Mouse (Mus musculus): Measurements from ENCODE around the gene Gm11238. TPM values are rescaled to one million over a fixed set of nuclear protein-coding genes. Genes with fewer than 3 reads are reported as not detected.
"Not testable (repeated sequence)": the region's sequence is repeated elsewhere in the genome, so short reads cannot be mapped to it uniquely, and the experiment has no call there.

Gene Gm11238
- not detected in 2 replicates for polyA plus RNA-seq (2015; fragmentation: Nextera tagmentation; extraction: Ambion mirVana)

- not testable (repeated sequence) for H3K4me1 ChIP-seq; H3K4me3 ChIP-seq; H3K36me3 ChIP-seq; H3K9me3 ChIP-seq; H3K27ac ChIP-seq; H3K27me3 ChIP-seq; ATAC-seq (ENCODE audit: borderline replicate concordance, extremely low read depth, low FRiP score, low TSS enrichment); H3K9ac ChIP-seq; H3K4me2 ChIP-seq
- WGBS = no CpG with 5 or more reads among the region's 3 CpGs
Observed at GRCm38 (mm10) chr4:73607581-73607980, at the start of gene Gm11238. Gene Gm11238 (plus strand): TSS chr4:73607881.

- H3K4me1 ChIP-seq = no peaks in the 10 kb centered on the region
- H3K9me3 ChIP-seq = no peaks in the 10 kb centered on the region
- H3K27me3 ChIP-seq = no peaks in the 10 kb centered on the region
- no peak overlapping the region for H3K4me2 ChIP-seq
- ATAC-seq (ENCODE audit: borderline replicate concordance, extremely low read depth, low FRiP score, low TSS enrichment) = no peak
- no peaks in the 10 kb centered on the region for H3K36me3 ChIP-seq
- 6% methylated on average over 3 of the region's 3 CpGs for WGBS
- no peak overlapping the region for H3K9ac ChIP-seq
- no peak overlapping the region for H3K4me3 ChIP-seq
- no peak overlapping the region for H3K27ac ChIP-seq
Observed at GRCm38 (mm10) chr4:73599248-73599647, 8.4 kb upstream of the Gm11238 start.

GRCm38 (mm10) chr4:73622684-73623083 is 15.0 kb downstream of the Gm11238 start, which contains the start of gene Gm11237:
Gene Gm11237 (plus strand): TSS chr4:73622984.
- no CpG with 5 or more reads among the region's 3 CpGs for WGBS
- H3K9ac ChIP-seq; H3K36me3 ChIP-seq; H3K4me1 ChIP-seq; H3K4me3 ChIP-seq; H3K27ac ChIP-seq; H3K4me2 ChIP-seq; ATAC-seq (ENCODE audit: borderline replicate concordance, extremely low read depth, low FRiP score, low TSS enrichment); H3K9me3 ChIP-seq; H3K27me3 ChIP-seq: not testable (repeated sequence)

- H3K4me1 ChIP-seq; H3K36me3 ChIP-seq; H3K4me3 ChIP-seq; H3K9me3 ChIP-seq; H3K27me3 ChIP-seq; ATAC-seq (ENCODE audit: borderline replicate concordance, extremely low read depth, low FRiP score, low TSS enrichment); H3K4me2 ChIP-seq; H3K9ac ChIP-seq; H3K27ac ChIP-seq: not testable (repeated sequence)
- no CpG with 5 or more reads among the region's 4 CpGs for WGBS
Observed at GRCm38 (mm10) chr4:73637821-73638220, 30.1 kb downstream of the Gm11238 start, which contains the start of gene Gm11236. Gene Gm11236 (plus strand): TSS chr4:73638121.

GRCm38 (mm10) chr4:73661864-73662263 is 54.2 kb downstream of the Gm11238 start:
- WGBS = 77% methylated on average over 4 of the region's 4 CpGs
- not testable (repeated sequence) for ATAC-seq (ENCODE audit: borderline replicate concordance, extremely low read depth, low FRiP score, low TSS enrichment); H3K36me3 ChIP-seq; H3K27ac ChIP-seq; H3K4me2 ChIP-seq; H3K9ac ChIP-seq; H3K4me1 ChIP-seq; H3K27me3 ChIP-seq; H3K9me3 ChIP-seq; H3K4me3 ChIP-seq

GRCm38 (mm10) chr4:73668054-73668453 is 60.4 kb downstream of the Gm11238 start, which contains the start of gene Gm11239:
Gene Gm11239 (plus strand): TSS chr4:73668354.
- ATAC-seq (ENCODE audit: borderline replicate concordance, extremely low read depth, low FRiP score, low TSS enrichment); H3K27me3 ChIP-seq: not testable (repeated sequence)
- WGBS = no CpG with 5 or more reads among the region's 4 CpGs

GRCm38 (mm10) chr4:73683216-73683615 is 75.5 kb downstream of the Gm11238 start, which contains the start of gene Gm428:
Gene Gm428 (plus strand): TSS chr4:73683516.
- 60% methylated on average over 1 of the region's 4 CpGs for WGBS
- not testable (repeated sequence) for H3K9ac ChIP-seq; ATAC-seq (ENCODE audit: borderline replicate concordance, extremely low read depth, low FRiP score, low TSS enrichment)

More at GRCm38 (mm10) chr4:73668054-73668453, 60.4 kb downstream of the Gm11238 start, which contains the start of gene Gm11239:
- H3K36me3 ChIP-seq, H3K27ac ChIP-seq, H3K9ac ChIP-seq, H3K4me2 ChIP-seq, H3K4me3 ChIP-seq, H3K4me1 ChIP-seq, H3K9me3 ChIP-seq: not testable (repeated sequence)

More at GRCm38 (mm10) chr4:73683216-73683615, 75.5 kb downstream of the Gm11238 start, which contains the start of gene Gm428:
- H3K27me3 ChIP-seq, H3K36me3 ChIP-seq, H3K4me3 ChIP-seq, H3K9me3 ChIP-seq, H3K4me1 ChIP-seq, H3K4me2 ChIP-seq, H3K27ac ChIP-seq: not testable (repeated sequence)

Other genes with a start within 250 kb of the Gm11238 start
- gene Gm11487, start 202.8 kb upstream of the Gm11238 start, polyA plus RNA-seq (2015; fragmentation: Nextera tagmentation; extraction: Ambion mirVana) = not detected in 2 replicates
- not detected in 2 replicates for gene Gm11237, start 15.1 kb downstream of the Gm11238 start, polyA plus RNA-seq (2015; fragmentation: Nextera tagmentation; extraction: Ambion mirVana)
- gene Gm11236, start 30.2 kb downstream of the Gm11238 start, polyA plus RNA-seq (2015; fragmentation: Nextera tagmentation; extraction: Ambion mirVana) = not detected in 2 replicates
- not detected in 2 replicates for gene Gm11239, start 60.5 kb downstream of the Gm11238 start, polyA plus RNA-seq (2015; fragmentation: Nextera tagmentation; extraction: Ambion mirVana)
- gene Gm428, start 75.6 kb downstream of the Gm11238 start, polyA plus RNA-seq (2015; fragmentation: Nextera tagmentation; extraction: Ambion mirVana) = not detected in 2 replicates
- gene Rasef, start 183.1 kb downstream of the Gm11238 start, polyA plus RNA-seq (2015; fragmentation: Nextera tagmentation; extraction: Ambion mirVana) = 4.1 and 4.4 TPM in 2 replicates